Mouse (Mus musculus) liver, adult 2 months (tissue): ENCODE measurements around the gene Gpc1. TPM values are rescaled to one million over a fixed set of nuclear protein-coding genes. Genes with fewer than 3 reads are reported as not detected.

Experiments
- DNase-seq: peaks from one replicate; pipeline ENCODE4 v3.0.0-alpha.2; 2011; ENCODE audit warnings: low read depth, low spot score; ENCODE audit errors: extremely low read depth
- H3K27ac ChIP-seq: fragments of 200-500 bp; replicated peaks from 2 replicates; pipeline ENCODE4 v1.5.1; 2012; ENCODE audit warnings: low read depth, mild to moderate bottlenecking, control low read depth, inconsistent platforms, low read length; ENCODE audit not compliant: insufficient read depth
- H3K27me3 ChIP-seq: fragments of 200-500 bp; 2 replicates; pipeline ENCODE4 v1.6.1; 2012; ENCODE audit warnings: mild to moderate bottlenecking, moderate library complexity, low read length, inconsistent platforms; ENCODE audit not compliant: control insufficient read depth, insufficient read depth
- H3K36me3 ChIP-seq: fragments of 200-500 bp; 2 replicates; pipeline ENCODE4 v1.6.1; 2012; ENCODE audit warnings: low read length, inconsistent platforms; ENCODE audit not compliant: control insufficient read depth, insufficient read depth
- H3K4me1 ChIP-seq: fragments of 200-500 bp; 2 replicates; pipeline ENCODE4 v1.6.1; 2011; ENCODE audit warnings: low read length; ENCODE audit not compliant: control insufficient read depth, insufficient read depth
- H3K4me3 ChIP-seq: fragments of 200-500 bp; 2 replicates; pipeline ENCODE4 v1.5.1; 2011; ENCODE audit warnings: low read depth, mild to moderate bottlenecking, control low read depth, low read length, moderate library complexity; ENCODE audit not compliant: insufficient read depth
- H3K79me2 ChIP-seq: fragments of 200-500 bp; 2 replicates; pipeline ENCODE4 v1.6.1; 2012; ENCODE audit warnings: inconsistent platforms, mild to moderate bottlenecking, low read length, moderate library complexity; ENCODE audit not compliant: control insufficient read depth, insufficient read depth
- H3K9ac ChIP-seq: fragments of 200-500 bp; 2 replicates; pipeline ENCODE4 v1.6.1; 2012; ENCODE audit warnings: low read depth, mild to moderate bottlenecking, control low read depth, inconsistent platforms, low read length
- CTCF ChIP-seq: fragments of 200-500 bp; IDR thresholded peaks from 2 replicates; pipeline ENCODE4 v1.5.1; 2011; ENCODE audit warnings: low read depth, low read length, control low read depth
- POLR2A ChIP-seq: fragments of 200-500 bp; IDR thresholded peaks from 2 replicates; pipeline ENCODE4 v1.6.1; 2011; ENCODE audit warnings: low read length, control low read depth; ENCODE audit not compliant: insufficient read depth; ENCODE audit errors: extremely low read depth
- WGBS: fragments of 180-500 bp; shearing (Covaris S2); methylation state at CpG from one replicate; pipeline ENCODE4 v1.1.7; 2018; 5-methylcytosine and 5-hydroxymethylcytosine counted together
- polyA plus RNA-seq: library from polyadenylated mRNA; depleted of rRNA; stranded (reverse); fragments of >200 nt; gene quantifications from 2 replicates; pipeline ENCODE4 v1.2.3, GENCODE M21; 2012; rRNA removed
- total RNA-seq: library from RNA; depleted of rRNA; stranded (reverse); fragments of >200 nt; gene quantifications from 2 replicates; pipeline ENCODE4 v1.2.3, GENCODE M21; 2014; rRNA removed

The Gpc1 gene
- total RNA-seq (0.92 and 1.2 TPM in 2 replicates), polyA plus RNA-seq (1.2 and 2.1 TPM in 2 replicates)

GRCm38 (mm10) chr1:92831188-92832001, at the start of gene Gpc1:
Gpc1 (plus strand) TSS chr1:92831645.
- Histone ChIP-seq H3K27ac (no peak within 1 kb of the TSS), H3K4me3 (peak within 1 kb of the TSS; percentile 68), H3K4me1 (no peaks in the 10 kb centered on the region), H3K79me2 (no peaks in the 10 kb centered on the region), H3K9ac (peak within 1 kb of the TSS; percentile 83), H3K36me3 (no peaks in the 10 kb centered on the region), H3K27me3 (no peaks in the 10 kb centered on the region)
- peak; percentile 38 for DNase-seq
- under 1% methylated on average over 81 of the region's 99 CpGs for WGBS
- no peak for TF ChIP-seq POLR2A
- no peak for TF ChIP-seq CTCF

- Histone ChIP-seq H3K27me3 (no peaks in the 10 kb centered on the region), H3K9ac (no peak overlapping the region), H3K36me3 (no peaks in the 10 kb centered on the region), H3K4me1 (no peaks in the 10 kb centered on the region), H3K4me3 (no peak overlapping the region), H3K79me2 (no peaks in the 10 kb centered on the region), H3K27ac (no peak overlapping the region)
- DNase-seq: no peak
- WGBS: 70% methylated on average over 4 of the region's 4 CpGs
- TF ChIP-seq CTCF (no peak), POLR2A (no peak)
Observed at GRCm38 (mm10) chr1:92781862-92782261, 49.6 kb upstream of the Gpc1 start.

- WGBS: 60% methylated on average over 6 of the region's 6 CpGs
- no peak overlapping the region for H3K4me3 ChIP-seq
- H3K27me3 ChIP-seq: no peaks in the 10 kb centered on the region
- H3K4me1 ChIP-seq: no peaks in the 10 kb centered on the region
- no peak overlapping the region for H3K9ac ChIP-seq
- no peak for TF ChIP-seq CTCF
- TF ChIP-seq POLR2A: no peak
- no peaks in the 10 kb centered on the region for H3K79me2 ChIP-seq
- no peak for DNase-seq
- H3K36me3 ChIP-seq: no peaks in the 10 kb centered on the region
- no peak overlapping the region for H3K27ac ChIP-seq
Observed at GRCm38 (mm10) chr1:92782587-92782986, 48.9 kb upstream of the Gpc1 start.

GRCm38 (mm10) chr1:92787221-92787620, 44.2 kb upstream of the Gpc1 start:
- TF ChIP-seq POLR2A: no peak
- 92% methylated on average over 8 of the region's 8 CpGs for WGBS
- no peaks in the 10 kb centered on the region for H3K36me3 ChIP-seq
- H3K4me3 ChIP-seq: no peak overlapping the region
- H3K9ac ChIP-seq: no peak overlapping the region
- no peaks in the 10 kb centered on the region for H3K79me2 ChIP-seq
- no peaks in the 10 kb centered on the region for H3K27me3 ChIP-seq
- no peak overlapping the region for H3K27ac ChIP-seq
- DNase-seq: no peak
- no peaks in the 10 kb centered on the region for H3K4me1 ChIP-seq

GRCm38 (mm10) chr1:92788049-92788448, 43.4 kb upstream of the Gpc1 start:
- Histone ChIP-seq H3K79me2 (no peaks in the 10 kb centered on the region), H3K27ac (no peak overlapping the region), H3K27me3 (no peaks in the 10 kb centered on the region), H3K9ac (no peak overlapping the region), H3K4me3 (no peak overlapping the region), H3K36me3 (no peaks in the 10 kb centered on the region), H3K4me1 (no peaks in the 10 kb centered on the region)
- DNase-seq: no peak
- TF ChIP-seq CTCF (no peak), POLR2A (no peak)
- WGBS: 87% methylated on average over 7 of the region's 7 CpGs

- Histone ChIP-seq H3K27me3 (no peaks in the 10 kb centered on the region), H3K4me1 (no peaks in the 10 kb centered on the region), H3K79me2 (no peaks in the 10 kb centered on the region), H3K27ac (no peak overlapping the region), H3K36me3 (no peaks in the 10 kb centered on the region), H3K4me3 (no peak overlapping the region), H3K9ac (no peak overlapping the region)
- no peak for DNase-seq
- TF ChIP-seq POLR2A: no peak
- TF ChIP-seq CTCF: no peak
- WGBS: 46% methylated on average over 7 of the region's 7 CpGs
Observed at GRCm38 (mm10) chr1:92790628-92791027, 40.8 kb upstream of the Gpc1 start.
